Mouse (Mus musculus): ENCODE data around the gene Guk1. TPM values are rescaled to one million over a fixed set of nuclear protein-coding genes. Genes with fewer than 3 reads are reported as not detected.

Gene Guk1
- 284 and 285 TPM in 2 replicates for polyA plus RNA-seq (2012; rRNA removed)

GRCm38 (mm10) chr11:59192059-59192386 is at the start of gene Guk1:
Gene Guk1, minus strand, starts transcription at chr11:59192212.
- Histone ChIP-seq H3K27ac (ENCODE audit: insufficient read depth, low read depth, low read length) (peak within 1 kb of the TSS; percentile 97), H3K4me1 (ENCODE audit: control insufficient read depth, insufficient read depth, insufficient read length, low read length) (peaks cover 11% of the 10 kb centered on the region), H3K27me3 (ENCODE audit: control insufficient read depth, insufficient read depth, low read length) (no peaks in the 10 kb centered on the region), H3K36me3 (ENCODE audit: control insufficient read depth, insufficient read depth, low read length) (no peaks in the 10 kb centered on the region), H3K4me3 (ENCODE audit: low read depth, low read length) (peak within 1 kb of the TSS; percentile 90)
- no peak for TF ChIP-seq CTCF (IDR thresholded peaks at IDR 0.05; ENCODE audit: extremely low read depth, insufficient read length, insufficient replicate concordance, low read depth, low read length)
- no peak for TF ChIP-seq POLR2A (IDR thresholded peaks at IDR 0.05; ENCODE audit: low read depth, low read length)
- WGBS = 4% methylated on average over 16 of the region's 16 CpGs

- H3K36me3 ChIP-seq (ENCODE audit: control insufficient read depth, insufficient read depth, low read length) = no peaks in the 10 kb centered on the region
- H3K4me3 ChIP-seq (ENCODE audit: low read depth, low read length) = no peak overlapping the region
- H3K4me1 ChIP-seq (ENCODE audit: control insufficient read depth, insufficient read depth, insufficient read length, low read length) = no peaks in the 10 kb centered on the region
- peaks cover 4% of the 10 kb centered on the region for H3K27me3 ChIP-seq (ENCODE audit: control insufficient read depth, insufficient read depth, low read length)
- TF ChIP-seq POLR2A (IDR thresholded peaks at IDR 0.05; ENCODE audit: low read depth, low read length) (no peak), CTCF (IDR thresholded peaks at IDR 0.05; ENCODE audit: extremely low read depth, insufficient read length, insufficient replicate concordance, low read depth, low read length) (no peak)
- WGBS = 82% methylated on average over 4 of the region's 4 CpGs
- H3K27ac ChIP-seq (ENCODE audit: insufficient read depth, low read depth, low read length) = no peak overlapping the region
Observed at GRCm38 (mm10) chr11:59239796-59240195, 47.8 kb upstream of the Guk1 start.

- TF ChIP-seq POLR2A (IDR thresholded peaks at IDR 0.05; ENCODE audit: low read depth, low read length) (no peak), CTCF (IDR thresholded peaks at IDR 0.05; ENCODE audit: extremely low read depth, insufficient read length, insufficient replicate concordance, low read depth, low read length) (no peak)
- Histone ChIP-seq H3K4me1 (ENCODE audit: control insufficient read depth, insufficient read depth, insufficient read length, low read length) (no peaks in the 10 kb centered on the region), H3K27me3 (ENCODE audit: control insufficient read depth, insufficient read depth, low read length) (peaks cover 4% of the 10 kb centered on the region), H3K27ac (ENCODE audit: insufficient read depth, low read depth, low read length) (no peak overlapping the region), H3K4me3 (ENCODE audit: low read depth, low read length) (no peak overlapping the region), H3K36me3 (ENCODE audit: control insufficient read depth, insufficient read depth, low read length) (no peaks in the 10 kb centered on the region)
- 61% methylated on average over 4 of the region's 4 CpGs for WGBS
Observed at GRCm38 (mm10) chr11:59239428-59239785, 47.4 kb upstream of the Guk1 start.

- peaks cover 4% of the 10 kb centered on the region for H3K27me3 ChIP-seq (ENCODE audit: control insufficient read depth, insufficient read depth, low read length)
- no peaks in the 10 kb centered on the region for H3K36me3 ChIP-seq (ENCODE audit: control insufficient read depth, insufficient read depth, low read length)
- TF ChIP-seq CTCF (IDR thresholded peaks at IDR 0.05; ENCODE audit: extremely low read depth, insufficient read length, insufficient replicate concordance, low read depth, low read length) (peak; percentile 50; the same call in 1 of the 2 replicates), POLR2A (IDR thresholded peaks at IDR 0.05; ENCODE audit: low read depth, low read length) (no peak)
- no peak overlapping the region for H3K4me3 ChIP-seq (ENCODE audit: low read depth, low read length)
- H3K27ac ChIP-seq (ENCODE audit: insufficient read depth, low read depth, low read length) = no peak overlapping the region
- H3K4me1 ChIP-seq (ENCODE audit: control insufficient read depth, insufficient read depth, insufficient read length, low read length) = no peaks in the 10 kb centered on the region
- 6% methylated on average over 14 of the region's 15 CpGs for WGBS
Observed at GRCm38 (mm10) chr11:59238525-59239427, 46.8 kb upstream of the Guk1 start.

- WGBS = 84% methylated on average over 2 of the region's 2 CpGs
- H3K27ac ChIP-seq (ENCODE audit: insufficient read depth, low read depth, low read length) = no peak overlapping the region
- no peak for TF ChIP-seq CTCF (IDR thresholded peaks at IDR 0.05; ENCODE audit: extremely low read depth, insufficient read length, insufficient replicate concordance, low read depth, low read length)
- TF ChIP-seq POLR2A (IDR thresholded peaks at IDR 0.05; ENCODE audit: low read depth, low read length) = no peak
- no peaks in the 10 kb centered on the region; the same call in 1 of the 2 replicates for H3K27me3 ChIP-seq (ENCODE audit: control insufficient read depth, insufficient read depth, low read length)
- H3K36me3 ChIP-seq (ENCODE audit: control insufficient read depth, insufficient read depth, low read length) = no peaks in the 10 kb centered on the region
- no peak overlapping the region for H3K4me3 ChIP-seq (ENCODE audit: low read depth, low read length)
- peaks cover 10% of the 10 kb centered on the region for H3K4me1 ChIP-seq (ENCODE audit: control insufficient read depth, insufficient read depth, insufficient read length, low read length)
Observed at GRCm38 (mm10) chr11:59232797-59233196, 40.8 kb upstream of the Guk1 start.

- TF ChIP-seq CTCF (IDR thresholded peaks at IDR 0.05; ENCODE audit: extremely low read depth, insufficient read length, insufficient replicate concordance, low read depth, low read length) = peak; percentile 87; the same call in 1 of the 2 replicates
- no peak for TF ChIP-seq POLR2A (IDR thresholded peaks at IDR 0.05; ENCODE audit: low read depth, low read length)
- H3K4me3 ChIP-seq (ENCODE audit: low read depth, low read length) = no peak overlapping the region
- WGBS = 8% methylated on average over 7 of the region's 7 CpGs
- no peaks in the 10 kb centered on the region for H3K27me3 ChIP-seq (ENCODE audit: control insufficient read depth, insufficient read depth, low read length)
- no peak overlapping the region for H3K27ac ChIP-seq (ENCODE audit: insufficient read depth, low read depth, low read length)
- H3K36me3 ChIP-seq (ENCODE audit: control insufficient read depth, insufficient read depth, low read length) = peaks cover 2% of the 10 kb centered on the region; the same call in 1 of the 2 replicates
- peaks cover 11% of the 10 kb centered on the region for H3K4me1 ChIP-seq (ENCODE audit: control insufficient read depth, insufficient read depth, insufficient read length, low read length)
Observed at GRCm38 (mm10) chr11:59230144-59230760, 38.2 kb upstream of the Guk1 start.
